Mouse (Mus musculus): ENCODE measurements around the gene Ddx19b.
A peak's percentile ranks its signal among the peaks of the same experiment; 100 is the strongest.
"Not testable (repeated sequence)": the region's sequence is repeated elsewhere in the genome, so short reads cannot be mapped to it uniquely, and the experiment has no call there.

Gene Ddx19b

GRCm38 (mm10) chr8:111031572-111031971, at the start of gene Ddx19b:
Gene Ddx19b (minus strand): TSS chr8:111031751.
- no peak for DNase-seq

GRCm38 (mm10) chr8:111079861-111080271, 48.3 kb upstream of the Ddx19b start:
- DNase-seq = no peak

GRCm38 (mm10) chr8:111079461-111079860, 47.9 kb upstream of the Ddx19b start:
- DNase-seq = no peak

GRCm38 (mm10) chr8:111075926-111076325, 44.4 kb upstream of the Ddx19b start:
- DNase-seq = no peak

- not testable (repeated sequence) for DNase-seq
Observed at GRCm38 (mm10) chr8:111068660-111069059, 37.1 kb upstream of the Ddx19b start.

GRCm38 (mm10) chr8:111067439-111067838, 35.9 kb upstream of the Ddx19b start:
- DNase-seq = no peak

- no peak for DNase-seq
Observed at GRCm38 (mm10) chr8:111066308-111066707, 34.8 kb upstream of the Ddx19b start.

GRCm38 (mm10) chr8:111062893-111063292, 31.3 kb upstream of the Ddx19b start:
- no peak for DNase-seq

GRCm38 (mm10) chr8:111062072-111062757, 30.7 kb upstream of the Ddx19b start:
- peak; percentile 84 to 90 for DNase-seq

- no peak for DNase-seq
Observed at GRCm38 (mm10) chr8:111061688-111062071, 30.1 kb upstream of the Ddx19b start.

- no peak for DNase-seq
Observed at GRCm38 (mm10) chr8:111058946-111059572, 27.5 kb upstream of the Ddx19b start.

GRCm38 (mm10) chr8:111056691-111057293, 25.2 kb upstream of the Ddx19b start:
- DNase-seq = peak in 1 of 2 experiments; percentile 12

GRCm38 (mm10) chr8:111056158-111056663, 24.7 kb upstream of the Ddx19b start, which contains the start of gene Exosc6:
Gene Exosc6 (plus strand): TSS chr8:111056339.
- peak; percentile 88 to 90 for DNase-seq

GRCm38 (mm10) chr8:111055661-111056060, 24.1 kb upstream of the Ddx19b start:
- no peak for DNase-seq

GRCm38 (mm10) chr8:111055031-111055634, 23.6 kb upstream of the Ddx19b start:
- DNase-seq = no peak

GRCm38 (mm10) chr8:111053827-111054518, 22.4 kb upstream of the Ddx19b start:
- DNase-seq = no peak

- no peak for DNase-seq
Observed at GRCm38 (mm10) chr8:111049106-111049505, 17.6 kb upstream of the Ddx19b start.

GRCm38 (mm10) chr8:111048694-111049093, 17.1 kb upstream of the Ddx19b start:
- peak in 1 of 2 experiments; percentile 27 for DNase-seq

GRCm38 (mm10) chr8:111044003-111044734, 12.6 kb upstream of the Ddx19b start:
- DNase-seq = no peak

GRCm38 (mm10) chr8:111042546-111042945, 11.0 kb upstream of the Ddx19b start:
- no peak for DNase-seq

- no peak for DNase-seq
Observed at GRCm38 (mm10) chr8:111036591-111036990, 5.0 kb upstream of the Ddx19b start.

GRCm38 (mm10) chr8:111034276-111034675, 2.7 kb upstream of the Ddx19b start:
- DNase-seq = no peak
